Mouse (Mus musculus): ENCODE data around the gene Wdr91.

GRCm38 (mm10) chr6:34904361-34904760 is 6.3 kb downstream of the Wdr91 start:
- TF ChIP-seq CTCF (IDR thresholded peaks at IDR 0.05; ENCODE audit: insufficient read depth, low read length) (no peak), POLR2A (IDR thresholded peaks at IDR 0.05; ENCODE audit: borderline replicate concordance, extremely low read depth, low read depth, low read length) (no peak)

All from lung, adult 2 months (tissue).